Comparison of ENCODE assay signal across 15 mouse cellular contexts in genomic region chr12:4911716-4912115, GRCm38 (mm10). TPM values are rescaled to one million over a fixed set of nuclear protein-coding genes. Genes with fewer than 3 reads are reported as not detected.
A peak's percentile ranks its signal among the peaks of the same experiment; 100 is the strongest.
DNase-seq lines count a peak whose midpoint lies in the region; ATAC-seq lines count a peak whose summit lies in the region.
"Had no signal": no experiment of that assay in that cellular context is flagged by ENCODE, and none has a peak within 500 bp of the region (broad histone marks: within the 10 kb centered on the region; RNA-seq: fewer than 3 reads in every experiment).

No protein-coding gene starts in this region.

- no peak for ATAC-seq in hindbrain, embryonic 14.5 days (ENCODE audit: low FRiP score)

- 87% methylated on average over 4 of the region's 4 CpGs for WGBS in hindbrain, embryonic 14.5 days

- no peak overlapping the region for H3K27ac ChIP-seq in hindbrain, embryonic 14.5 days
- H3K27ac ChIP-seq: hindbrain, embryonic 13.5 days; kidney, postnatal 0 days; limb, embryonic 15.5 days had no signal

- H3K4me1 ChIP-seq in hindbrain, embryonic 14.5 days (replicated peaks; ENCODE audit: control insufficient read depth, insufficient read depth, low read length) = peaks cover 3% of the 10 kb centered on the region; the same call in 1 of the 2 replicates
- H3K4me1 ChIP-seq: hindbrain, embryonic 13.5 days; limb, embryonic 15.5 days had no signal

- no peak overlapping the region for H3K4me3 ChIP-seq in hindbrain, embryonic 14.5 days (replicated peaks; ENCODE audit: low read length)
- H3K4me3 ChIP-seq: hindbrain, embryonic 13.5 days; limb, embryonic 15.5 days had no signal

- no peaks in the 10 kb centered on the region for H3K9me3 ChIP-seq in hindbrain, embryonic 14.5 days (ENCODE audit: control insufficient read depth, low read length)
- H3K9me3 ChIP-seq: hindbrain, embryonic 13.5 days; limb, embryonic 15.5 days had no signal

- peak; percentile 6 for DNase-seq in ovary, postnatal 36 days (ENCODE audit: low spot score)
- no peak for DNase-seq in ovary, adult 18-20 months (ENCODE audit: low spot score)
- DNase-seq in R1 (ENCODE audit: low read depth, low spot score) = peak; percentile 76
- DNase-seq in heart, adult 9 months (ENCODE audit: low spot score in 2 of 2) = peak; percentile 67 to 83
- DNase-seq in kidney, postnatal 36 days = peak; percentile 59 to 63
- DNase-seq in spleen, postnatal 4 days (ENCODE audit: low spot score in 2 of 2) = no peak
- DNase-seq in layer of hippocampus, adult 9-10 months (ENCODE audit: low spot score) = no peak
- no peak for DNase-seq in hindbrain, embryonic 14.5 days (ENCODE audit: low spot score)
- DNase-seq: cerebellum, adult 11-12 months; lung, embryonic 14.5 days; spleen, adult 18-20 months had no signal

- H3K9ac ChIP-seq in hindbrain, embryonic 14.5 days = no peak overlapping the region
- H3K9ac ChIP-seq: hindbrain, embryonic 13.5 days; limb, embryonic 15.5 days; lung, embryonic 14.5 days had no signal

- no peak overlapping the region for H3K4me2 ChIP-seq in hindbrain, embryonic 14.5 days (replicated peaks)
- H3K4me2 ChIP-seq: hindbrain, embryonic 13.5 days; limb, embryonic 15.5 days; lung, embryonic 14.5 days; midbrain, embryonic 11.5 days had no signal

- H3K36me3 ChIP-seq in hindbrain, embryonic 14.5 days (replicated peaks; ENCODE audit: control insufficient read depth, insufficient read depth) = no peaks in the 10 kb centered on the region
- H3K36me3 ChIP-seq: hindbrain, embryonic 13.5 days; limb, embryonic 15.5 days had no signal

- no peaks in the 10 kb centered on the region for H3K27me3 ChIP-seq in hindbrain, embryonic 14.5 days (ENCODE audit: control insufficient read depth, insufficient read depth, low read length)
- H3K27me3 ChIP-seq: hindbrain, embryonic 13.5 days; limb, embryonic 15.5 days had no signal

RNA-seq across cellular contexts. Expression of gene Ubxn2a, which starts 4.2 kb away (rescaled TPM):
- 42.9 and 44.6 TPM in 2 replicates for polyA plus RNA-seq in hindbrain, embryonic 14.5 days (2014; fragmentation: Nextera tagmentation; extraction: Ambion mirVana)

RNA-seq across cellular contexts. Expression of gene Atad2b, which starts 5.4 kb away (rescaled TPM):
- polyA plus RNA-seq in hindbrain, embryonic 14.5 days (2014; fragmentation: Nextera tagmentation; extraction: Ambion mirVana) = 15.9 and 18.5 TPM in 2 replicates

RNA-seq across cellular contexts. Expression of gene Mfsd2b, which starts 37.6 kb away (rescaled TPM):
- polyA plus RNA-seq in hindbrain, embryonic 14.5 days (2014; fragmentation: Nextera tagmentation; extraction: Ambion mirVana) = 2.0 and 2.3 TPM in 2 replicates

Comparison
In these comparisons a context has a peak if more than half of its experiments do, and no peak if none do; other contexts are left out.
1. DNase-seq: peak in ovary, postnatal 36 days (single experiment), R1 (single experiment), heart, adult 9 months (2 of 2) and kidney, postnatal 36 days (2 of 2); none in ovary, adult 18-20 months (single experiment), spleen, postnatal 4 days (0 of 2), layer of hippocampus, adult 9-10 months (single experiment) and hindbrain, embryonic 14.5 days (single experiment).